Mouse (Mus musculus) CH12.LX (cell line): ENCODE data around the gene Tle2. TPM values are rescaled to one million over a fixed set of nuclear protein-coding genes. Genes with fewer than 3 reads are reported as not detected.

ENCODE experiments used
- DNase-seq: peaks from one replicate; pipeline ENCODE4 v3.0.0-alpha.2; 2013; ENCODE audit errors: extremely low read depth
- H3K27ac ChIP-seq: 2 replicates; pipeline ENCODE4 v1.5.1; 2012; ENCODE audit warnings: low read depth, mild to moderate bottlenecking, control low read depth, moderate library complexity; ENCODE audit not compliant: insufficient read depth
- H3K27me3 ChIP-seq: replicated peaks from 2 replicates; pipeline ENCODE3; 2012; ENCODE audit warnings: inconsistent platforms
- H3K36me3 ChIP-seq, 2 experiments: replicated peaks in 1 of 2; 2 replicates each; pipeline versions ENCODE3 to v1.6.1; 2012; ENCODE audit warnings: inconsistent platforms in 1 of 2, low read length in 1 of 2, mild to moderate bottlenecking in 1 of 2, mixed read lengths in 1 of 2, moderate library complexity in 1 of 2; ENCODE audit not compliant: control insufficient read depth in 1 of 2, insufficient read depth in 1 of 2
- H3K4me1 ChIP-seq, 2 experiments: 2 replicates each; pipeline ENCODE4 v1.6.1; 2012; ENCODE audit warnings: inconsistent platforms in 1 of 2, moderate library complexity in 1 of 2; ENCODE audit not compliant: insufficient read depth in 2 of 2, control insufficient read depth in 1 of 2
- H3K4me2 ChIP-seq: 2 replicates; pipeline ENCODE4 v1.6.1; 2012; ENCODE audit warnings: low read depth, mild to moderate bottlenecking, control low read depth; ENCODE audit not compliant: poor library complexity, insufficient read depth, severe bottlenecking
- H3K4me3 ChIP-seq, 3 experiments: fragments of 150-350 bp in 1 of 3; sonication (generic) in 1 of 3; replicated peaks in 1 of 3; 2 replicates each; pipeline versions ENCODE3 to v1.5.1; 2011 to 2012; ENCODE audit warnings: low read depth in 2 of 3, low read length in 2 of 3, mild to moderate bottlenecking in 2 of 3, moderate library complexity in 2 of 3, control low read depth in 1 of 3, improper control_type of control experiment in 1 of 3, inconsistent platforms in 1 of 3, mixed read lengths in 1 of 3; ENCODE audit not compliant: poor library complexity in 1 of 3
- H3K79me2 ChIP-seq: replicated peaks from 2 replicates; pipeline ENCODE4 v1.6.1; 2012; ENCODE audit warnings: mild to moderate bottlenecking, moderate library complexity; ENCODE audit not compliant: control insufficient read depth, poor library complexity, insufficient read depth, severe bottlenecking; ENCODE audit errors: extremely low read depth
- H3K9ac ChIP-seq: 2 replicates; pipeline ENCODE4 v1.6.1; 2012; ENCODE audit warnings: low read depth, mild to moderate bottlenecking, control low read depth, moderate library complexity; ENCODE audit not compliant: insufficient read depth
- H3K9me3 ChIP-seq: replicated peaks from 2 replicates; pipeline ENCODE3; 2012; ENCODE audit warnings: low read length, inconsistent platforms, mixed read lengths
- CHD2 ChIP-seq: IDR thresholded peaks from 2 replicates; pipeline ENCODE4 v1.6.1; 2011; ENCODE audit warnings: low read length, improper control_type of control experiment
- CTCF ChIP-seq, 2 experiments: IDR thresholded peaks in 1 of 2; conservative IDR thresholded peaks in 1 of 2; 2 replicates each; pipeline ENCODE4 v1.5.1; 2011 to 2012; ENCODE audit warnings: low read depth in 2 of 2, low read length in 2 of 2, improper control_type of control experiment in 1 of 2, inconsistent platforms in 1 of 2, mild to moderate bottlenecking in 1 of 2, moderate library complexity in 1 of 2
- ELF1 ChIP-seq: IDR thresholded peaks from 2 replicates; pipeline ENCODE4 v1.6.1; 2014; ENCODE audit warnings: low read depth, mild to moderate bottlenecking, inconsistent platforms, low read length, improper control_type of control experiment
- EP300 ChIP-seq: IDR thresholded peaks from 2 replicates; pipeline ENCODE4 v1.6.1; 2011; ENCODE audit warnings: low read length, improper control_type of control experiment
- GABPA ChIP-seq: IDR thresholded peaks from 2 replicates; pipeline ENCODE4 v1.6.1; 2012; ENCODE audit warnings: low read depth, low read length, improper control_type of control experiment, inconsistent platforms; ENCODE audit not compliant: insufficient replicate concordance
- MAX ChIP-seq: IDR thresholded peaks from 2 replicates; pipeline ENCODE4 v1.6.1; 2011; ENCODE audit warnings: low read length, improper control_type of control experiment
- MAZ ChIP-seq: IDR thresholded peaks from 2 replicates; pipeline ENCODE4 v1.6.1; 2012; ENCODE audit warnings: low read depth, mild to moderate bottlenecking, inconsistent platforms, low read length, improper control_type of control experiment, moderate library complexity
- MEF2A ChIP-seq: IDR thresholded peaks from 2 replicates; pipeline ENCODE4 v1.6.1; 2014; ENCODE audit warnings: low read depth, mild to moderate bottlenecking, inconsistent platforms, low read length, improper control_type of control experiment, borderline replicate concordance
- RCOR1 ChIP-seq: conservative IDR thresholded peaks from 2 replicates; pipeline ENCODE4 v1.6.1; 2012; ENCODE audit warnings: low read depth, mild to moderate bottlenecking, inconsistent platforms, low read length, improper control_type of control experiment
- SIN3A ChIP-seq: IDR thresholded peaks from 2 replicates; pipeline ENCODE4 v1.6.1; 2012; ENCODE audit warnings: low read length, improper control_type of control experiment, inconsistent platforms
- SMC3 ChIP-seq: IDR thresholded peaks from 2 replicates; pipeline ENCODE4 v1.6.1; 2011; ENCODE audit warnings: low read depth, low read length, improper control_type of control experiment
- TCF12 ChIP-seq: IDR thresholded peaks from 2 replicates; pipeline ENCODE4 v1.6.1; 2014; ENCODE audit warnings: low read depth, mild to moderate bottlenecking, inconsistent platforms, low read length, improper control_type of control experiment
- ZKSCAN1 ChIP-seq: IDR thresholded peaks from 2 replicates; pipeline ENCODE4 v1.6.1; 2012; ENCODE audit warnings: low read depth, inconsistent platforms, low read length, improper control_type of control experiment, borderline replicate concordance
- ZMIZ1 ChIP-seq: IDR thresholded peaks from 2 replicates; pipeline ENCODE4 v1.6.1; 2012; ENCODE audit warnings: low read depth, mild to moderate bottlenecking, inconsistent platforms, low read length, improper control_type of control experiment
- dilution Hi-C: fragments of 300-500 bp; cut with MboI; formaldehyde crosslinking; loops from 2 replicates; pipeline ENCODE4 v1.14.3; 2020; ENCODE audit warnings: low sequenced_read_pairs; ENCODE audit not compliant: extremely low pct_unique_long_range_greater_than_20kb, extremely low pct_ligation_motif_present
- in situ Hi-C: fragments of 300-500 bp; cut with MboI; formaldehyde crosslinking; loops from 3 replicates; pipeline ENCODE4 v1.14.3; 2019; ENCODE audit warnings: low sequenced_read_pairs, low pct_ligation_motif_present, low pct_unique_long_range_greater_than_20kb, mixed read lengths
- polyA plus RNA-seq: library from polyadenylated mRNA; unstranded; fragments of >175 nt; gene quantifications from 2 replicates; pipeline ENCODE4 v1.2.1, GENCODE M21; 2012; ENCODE audit warnings: low read depth; ENCODE audit not compliant: insufficient read length
- total RNA-seq, 2 experiments: library from RNA; depleted of rRNA; stranded (reverse); fragments of 300-350 nt in 1 of 2; fragments of >200 nt in 1 of 2; gene quantifications; 2 replicates each; pipeline ENCODE4 v1.2.3; 2012 to 2014

Tle2 gene
- total and polyA plus RNA-seq, 3 experiments, result 0.29 to 0.30 TPM; not detected in 1

GRCm38 (mm10) chr10:81638101-81638500 lies 63.7 kb downstream of the Tle2 start:
- Histone ChIP-seq H3K4me3 (no peak overlapping the region), H3K4me1 (peaks cover 13 to 21% of the 10 kb centered on the region in 2 experiments)
- dilution Hi-C loops, result no loop called here

More at GRCm38 (mm10) chr10:81638101-81638500, 63.7 kb downstream of the Tle2 start:
- TF ChIP-seq SMC3, result no peak
- no peak for TF ChIP-seq ZKSCAN1
- no peak for TF ChIP-seq TCF12
- no peak for TF ChIP-seq RCOR1
- no peak for TF ChIP-seq ELF1
- TF ChIP-seq MAX, result no peak
- TF ChIP-seq EP300, result no peak
- no peak for TF ChIP-seq MAZ
- TF ChIP-seq ZMIZ1, result no peak
- TF ChIP-seq SIN3A, result no peak
- TF ChIP-seq GABPA, result no peak
- TF ChIP-seq MEF2A, result no peak
- no peak for TF ChIP-seq CHD2
- TF ChIP-seq CTCF (conservative IDR thresholded peaks at IDR 0.05 in 1 of 2, IDR thresholded peaks at IDR 0.05 in 1 of 2; ENCODE audit: low read depth in 2 of 2, low read length in 2 of 2), result no peak
- no peak overlapping the region for H3K9ac ChIP-seq
- in situ Hi-C loops, result no loop called here
- no peaks in the 10 kb centered on the region for H3K9me3 ChIP-seq
- no peak overlapping the region for H3K27ac ChIP-seq
- no peak overlapping the region for H3K4me2 ChIP-seq
- H3K79me2 ChIP-seq, result no peaks in the 10 kb centered on the region
- no peaks in the 10 kb centered on the region for H3K36me3 ChIP-seq
- H3K27me3 ChIP-seq, result peaks cover 62% of the 10 kb centered on the region
- DNase-seq, result no peak

Other genes starting within 250 kb of the Tle2 start
Only the 20 nearest of the 25 such genes appear.
- 5.2 and 7.2 TPM in 2 replicates for gene 4930404N11Rik, start 208.7 kb upstream of the Tle2 start, total RNA-seq (2012; rRNA removed)
- 0.23 TPM in 1 of 2 replicates, not detected in the other for gene 4930404N11Rik, start 208.7 kb upstream of the Tle2 start, total RNA-seq (2014; rRNA removed)
- gene 4930404N11Rik, start 208.7 kb upstream of the Tle2 start, polyA plus RNA-seq, result 2.2 and 2.7 TPM in 2 replicates
- gene Fzr1, start 196.0 kb upstream of the Tle2 start, total RNA-seq (2012; rRNA removed), result 38.8 and 44.5 TPM in 2 replicates
- gene Fzr1, start 196.0 kb upstream of the Tle2 start, total RNA-seq (2014; rRNA removed), result 29.5 and 33.1 TPM in 2 replicates
- gene Fzr1, start 196.0 kb upstream of the Tle2 start, polyA plus RNA-seq, result 67.7 and 75.4 TPM in 2 replicates
- gene Dohh, start 190.1 kb upstream of the Tle2 start, total RNA-seq (2012; rRNA removed), result 131 and 143 TPM in 2 replicates
- gene Dohh, start 190.1 kb upstream of the Tle2 start, total RNA-seq (2014; rRNA removed), result 81.7 and 83.0 TPM in 2 replicates
- gene Dohh, start 190.1 kb upstream of the Tle2 start, polyA plus RNA-seq, result 78.2 and 93.5 TPM in 2 replicates
- 1.2 and 1.5 TPM in 2 replicates for gene Gm48551, start 190.1 kb upstream of the Tle2 start, total RNA-seq (2012; rRNA removed)
- gene Gm48551, start 190.1 kb upstream of the Tle2 start, total RNA-seq (2014; rRNA removed), result 0.96 and 1.0 TPM in 2 replicates
- 3.2 and 3.4 TPM in 2 replicates for gene Gm48551, start 190.1 kb upstream of the Tle2 start, polyA plus RNA-seq
- gene Gm48552, start 185.6 kb upstream of the Tle2 start, total RNA-seq (2012; rRNA removed), result 0.29 and 1.1 TPM in 2 replicates
- gene Gm48552, start 185.6 kb upstream of the Tle2 start, total RNA-seq (2014; rRNA removed), result 0.65 and 0.98 TPM in 2 replicates
- gene Gm48552, start 185.6 kb upstream of the Tle2 start, polyA plus RNA-seq, result 0.46 and 1.2 TPM in 2 replicates
- gene Smim24, start 181.5 kb upstream of the Tle2 start, total RNA-seq (2012; rRNA removed), result 0.13 and 0.34 TPM in 2 replicates
- not detected in 2 replicates for gene Smim24, start 181.5 kb upstream of the Tle2 start, total RNA-seq (2014; rRNA removed)
- gene Smim24, start 181.5 kb upstream of the Tle2 start, polyA plus RNA-seq, result 0.64 TPM in 1 of 2 replicates, not detected in the other
- gene Nfic, start 118.9 kb upstream of the Tle2 start, total RNA-seq (2012; rRNA removed), result 4.4 and 4.7 TPM in 2 replicates
- 0.07 and 0.34 TPM in 2 replicates for gene Nfic, start 118.9 kb upstream of the Tle2 start, total RNA-seq (2014; rRNA removed)
- gene Nfic, start 118.9 kb upstream of the Tle2 start, polyA plus RNA-seq, result 3.8 and 4.0 TPM in 2 replicates
- gene Celf5, start 91.9 kb upstream of the Tle2 start, total RNA-seq (2012; rRNA removed), result 0.08 and 0.17 TPM in 2 replicates
- not detected in 2 replicates for gene Celf5, start 91.9 kb upstream of the Tle2 start, total RNA-seq (2014; rRNA removed)
- 0.07 and 0.12 TPM in 2 replicates for gene Celf5, start 91.9 kb upstream of the Tle2 start, polyA plus RNA-seq
- gene Ncln, start 78.2 kb upstream of the Tle2 start, total RNA-seq (2012; rRNA removed), result 99.5 and 104 TPM in 2 replicates
- gene Ncln, start 78.2 kb upstream of the Tle2 start, total RNA-seq (2014; rRNA removed), result 41.5 and 41.7 TPM in 2 replicates
- gene Ncln, start 78.2 kb upstream of the Tle2 start, polyA plus RNA-seq, result 80.5 and 89.5 TPM in 2 replicates
- gene S1pr4, start 74.4 kb upstream of the Tle2 start, total RNA-seq (2012; rRNA removed), result 0.25 and 0.30 TPM in 2 replicates
- not detected in 2 replicates for gene S1pr4, start 74.4 kb upstream of the Tle2 start, total RNA-seq (2014; rRNA removed)
- gene S1pr4, start 74.4 kb upstream of the Tle2 start, polyA plus RNA-seq, result 0.16 and 0.19 TPM in 2 replicates
- gene Gna15, start 50.3 kb upstream of the Tle2 start, total RNA-seq (2012; rRNA removed), result 9.9 and 10.0 TPM in 2 replicates
- gene Gna15, start 50.3 kb upstream of the Tle2 start, total RNA-seq (2014; rRNA removed), result 5.2 and 5.5 TPM in 2 replicates
- gene Gna15, start 50.3 kb upstream of the Tle2 start, polyA plus RNA-seq, result 4.9 and 5.2 TPM in 2 replicates
- 7.2 and 9.0 TPM in 2 replicates for gene Gna11, start 29.4 kb upstream of the Tle2 start, total RNA-seq (2012; rRNA removed)
- gene Gna11, start 29.4 kb upstream of the Tle2 start, total RNA-seq (2014; rRNA removed), result 4.1 and 4.3 TPM in 2 replicates
- gene Gna11, start 29.4 kb upstream of the Tle2 start, polyA plus RNA-seq, result 6.9 and 8.7 TPM in 2 replicates
- gene Aes, start 15.1 kb upstream of the Tle2 start, total RNA-seq (2012; rRNA removed), result 93.5 and 114 TPM in 2 replicates
- 7.3 and 11.5 TPM in 2 replicates for gene Aes, start 15.1 kb upstream of the Tle2 start, total RNA-seq (2014; rRNA removed)
- gene Aes, start 15.1 kb upstream of the Tle2 start, polyA plus RNA-seq, result 23.4 and 25.1 TPM in 2 replicates
- 1.2 and 1.3 TPM in 2 replicates for gene Tle6, start 26.5 kb downstream of the Tle2 start, total RNA-seq (2012; rRNA removed)
- gene Tle6, start 26.5 kb downstream of the Tle2 start, total RNA-seq (2014; rRNA removed), result 0.30 and 1.2 TPM in 2 replicates
- gene Tle6, start 26.5 kb downstream of the Tle2 start, polyA plus RNA-seq, result 0.39 and 0.63 TPM in 2 replicates
- 1.5 and 2.3 TPM in 2 replicates for gene BC025920, start 31.7 kb downstream of the Tle2 start, total RNA-seq (2012; rRNA removed)
- 1.4 and 1.7 TPM in 2 replicates for gene BC025920, start 31.7 kb downstream of the Tle2 start, total RNA-seq (2014; rRNA removed)
- gene BC025920, start 31.7 kb downstream of the Tle2 start, polyA plus RNA-seq, result 1.6 and 2.3 TPM in 2 replicates
- gene Sirt6, start 53.2 kb downstream of the Tle2 start, total RNA-seq (2012; rRNA removed), result 11.2 and 17.8 TPM in 2 replicates
- gene Sirt6, start 53.2 kb downstream of the Tle2 start, total RNA-seq (2014; rRNA removed), result 12.3 and 16.9 TPM in 2 replicates
- gene Sirt6, start 53.2 kb downstream of the Tle2 start, polyA plus RNA-seq, result 34.6 and 36.4 TPM in 2 replicates
- 3.2 and 4.2 TPM in 2 replicates for gene Ankrd24, start 54.0 kb downstream of the Tle2 start, total RNA-seq (2012; rRNA removed)
- gene Ankrd24, start 54.0 kb downstream of the Tle2 start, total RNA-seq (2014; rRNA removed), result 5.4 and 5.5 TPM in 2 replicates
- gene Ankrd24, start 54.0 kb downstream of the Tle2 start, polyA plus RNA-seq, result 2.4 and 3.7 TPM in 2 replicates
- gene Gm10778, start 74.5 kb downstream of the Tle2 start, total RNA-seq (2012; rRNA removed), result 3.2 and 3.4 TPM in 2 replicates
- gene Gm10778, start 74.5 kb downstream of the Tle2 start, total RNA-seq (2014; rRNA removed), result 7.1 and 7.9 TPM in 2 replicates
- 2.0 and 2.8 TPM in 2 replicates for gene Gm10778, start 74.5 kb downstream of the Tle2 start, polyA plus RNA-seq
- 5.0 and 7.0 TPM in 2 replicates for gene Zfp433, start 130.3 kb downstream of the Tle2 start, total RNA-seq (2012; rRNA removed)
- gene Zfp433, start 130.3 kb downstream of the Tle2 start, total RNA-seq (2014; rRNA removed), result 9.6 and 10.2 TPM in 2 replicates
- 6.0 and 9.3 TPM in 2 replicates for gene Zfp433, start 130.3 kb downstream of the Tle2 start, polyA plus RNA-seq
- 7.3 and 11.5 TPM in 2 replicates for gene Gm3055, start 196.6 kb downstream of the Tle2 start, total RNA-seq (2012; rRNA removed)
- gene Gm3055, start 196.6 kb downstream of the Tle2 start, total RNA-seq (2014; rRNA removed), result 12.6 and 13.2 TPM in 2 replicates
- gene Gm3055, start 196.6 kb downstream of the Tle2 start, polyA plus RNA-seq, result 8.0 and 9.5 TPM in 2 replicates